Mouse (Mus musculus) stomach, embryonic 16.5 days (tissue): ENCODE measurements around the gene Acoxl. TPM values are rescaled to one million over a fixed set of nuclear protein-coding genes. Genes with fewer than 3 reads are reported as not detected.

Experiments
- ATAC-seq: fragments of 200-750 bp; cut with Nextera tagmentation; 2 replicates; pipeline ENCODE4 v1.8.0; 2017; ENCODE audit warnings: moderate number of reproducible peaks, moderate TSS enrichment; ENCODE audit not compliant: insufficient read depth, low FRiP score
- H3K27ac ChIP-seq: fragments of 300-500 bp; sonication (generic); 2 replicates; pipeline ENCODE4 v1.5.1; 2014; ENCODE audit warnings: low read length
- H3K27me3 ChIP-seq: fragments of 300-500 bp; sonication (generic); 2 replicates; pipeline ENCODE4 v1.6.1; 2014; ENCODE audit warnings: low read length, control low read depth, mixed read lengths; ENCODE audit not compliant: control insufficient read depth, insufficient read depth
- H3K36me3 ChIP-seq: fragments of 300-500 bp; sonication (generic); 2 replicates; pipeline ENCODE4 v1.6.1; 2014; ENCODE audit warnings: low read length; ENCODE audit not compliant: control insufficient read depth, insufficient read depth
- H3K4me1 ChIP-seq: fragments of 300-500 bp; sonication (generic); 2 replicates; pipeline ENCODE4 v1.6.1; 2014; ENCODE audit warnings: low read length, control low read depth, mixed read lengths; ENCODE audit not compliant: control insufficient read depth, insufficient read depth
- H3K4me2 ChIP-seq: fragments of 300-500 bp; sonication (generic); 2 replicates; pipeline ENCODE4 v1.6.1; 2014; ENCODE audit warnings: low read depth, low read length, mixed read lengths
- H3K4me3 ChIP-seq: fragments of 300-500 bp; sonication (generic); replicated peaks from 2 replicates; pipeline ENCODE4 v1.5.1; 2014; ENCODE audit warnings: mild to moderate bottlenecking, low read length
- H3K9ac ChIP-seq: fragments of 300-500 bp; sonication (generic); 2 replicates; pipeline ENCODE4 v1.6.1; 2014; ENCODE audit warnings: low read length
- H3K9me3 ChIP-seq: fragments of 300-500 bp; sonication (generic); replicated peaks from 2 replicates; pipeline ENCODE4 v1.6.1; 2016; ENCODE audit warnings: low read length, control low read depth; ENCODE audit not compliant: control insufficient read depth
- WGBS: fragments of 180-500 bp; shearing (Covaris S2); extraction: QIAGEN DNeasy Blood & Tissue Kit; methylation state at CpG from one replicate; pipeline ENCODE4 v1.1.7; 2014; 5-methylcytosine and 5-hydroxymethylcytosine counted together
- polyA plus RNA-seq: library from polyadenylated mRNA; unstranded; fragments of >200 nt; fragmentation: Nextera tagmentation; extraction: Ambion mirVana; gene quantifications from 2 replicates; pipeline ENCODE4 v1.2.1, GENCODE M21; 2015

Gene Acoxl
- polyA plus RNA-seq, 1 experiment from 2014 or later = 0.04 TPM

DNA sequence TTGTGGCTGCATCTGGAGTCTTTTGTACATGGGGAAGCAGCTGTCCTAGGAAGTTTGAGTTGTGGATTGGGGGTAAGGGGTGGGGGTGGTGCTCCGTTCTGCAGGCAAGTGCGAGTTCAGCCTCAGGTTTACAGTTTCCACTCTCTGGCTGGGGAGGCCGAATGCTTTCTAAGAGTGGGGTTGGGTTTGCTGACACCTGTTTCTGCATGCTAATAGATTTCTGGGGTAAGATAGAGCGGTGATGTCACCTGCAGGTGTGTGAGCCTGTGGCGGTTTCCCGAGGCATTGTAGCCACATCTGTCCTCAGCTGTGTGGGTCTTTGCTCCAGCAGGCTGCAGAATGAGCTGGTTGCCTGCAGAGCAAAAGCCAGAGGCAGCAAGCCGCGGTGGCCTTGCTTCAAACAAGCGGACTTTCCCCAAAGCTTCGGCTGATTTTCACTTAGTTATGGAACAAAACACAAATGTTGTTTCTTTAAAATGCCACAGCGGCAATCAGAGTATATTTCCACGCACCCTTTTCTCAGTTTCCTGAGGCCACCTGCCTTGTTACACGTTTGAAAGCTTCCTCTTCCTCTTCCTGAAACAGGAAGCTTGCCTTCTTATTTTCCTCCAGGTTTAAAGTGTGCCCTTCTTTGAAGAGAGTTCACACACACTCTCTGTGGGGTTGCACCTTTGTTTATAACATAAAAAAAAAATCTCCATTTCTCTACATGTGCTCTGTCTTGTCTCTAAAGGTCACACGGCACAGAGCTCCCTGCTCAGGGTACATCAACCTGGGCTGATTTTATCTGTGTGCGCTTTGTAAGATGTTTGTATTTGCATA, 89.0 kb downstream of the Acoxl start:
- peak overlapping the region; percentile 3; the same call in 1 of the 2 replicates for H3K4me2 ChIP-seq
- H3K4me3 ChIP-seq = no peak overlapping the region
- H3K9ac ChIP-seq = 0 out of 2 replicates have a peak overlapping the region, but pooled peaks have one; percentile 9
- H3K27me3 ChIP-seq = no peaks in the 10 kb centered on the region
- ATAC-seq = no peak; the same call in 1 of the 2 replicates
- peaks cover 13% of the 10 kb centered on the region for H3K4me1 ChIP-seq
- H3K9me3 ChIP-seq = no peaks in the 10 kb centered on the region
- WGBS = 29% methylated on average over 15 of the region's 15 CpGs
- no peak overlapping the region for H3K27ac ChIP-seq
- H3K36me3 ChIP-seq = no peaks in the 10 kb centered on the region

DNA sequence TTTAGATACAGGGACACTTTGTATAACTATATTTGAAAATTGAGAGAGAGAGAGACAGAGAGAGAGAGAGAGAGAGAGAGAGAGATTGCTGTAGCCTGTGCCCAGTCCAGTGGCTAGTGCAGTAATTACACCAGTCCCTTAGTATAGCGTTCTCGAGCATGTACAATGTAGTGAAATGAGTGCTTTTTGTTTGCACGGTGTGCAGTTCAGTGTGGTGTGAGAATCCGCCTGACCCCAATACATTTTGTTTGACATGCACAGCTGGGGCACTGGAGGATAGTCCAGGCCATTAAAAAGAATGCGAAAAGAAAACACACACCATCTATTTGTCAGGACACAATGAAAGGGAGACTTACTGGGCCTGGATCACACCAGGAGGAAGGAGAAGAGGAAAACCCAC, 89.6 kb downstream of the Acoxl start:
- Histone ChIP-seq H3K4me1 (peaks cover 10% of the 10 kb centered on the region), H3K9ac (no peak overlapping the region), H3K4me3 (no peak overlapping the region), H3K27me3 (no peaks in the 10 kb centered on the region), H3K9me3 (no peaks in the 10 kb centered on the region), H3K36me3 (no peaks in the 10 kb centered on the region), H3K27ac (no peak overlapping the region), H3K4me2 (no peak overlapping the region)
- ATAC-seq = no peak
- 27% methylated on average over 5 of the region's 5 CpGs for WGBS

DNA sequence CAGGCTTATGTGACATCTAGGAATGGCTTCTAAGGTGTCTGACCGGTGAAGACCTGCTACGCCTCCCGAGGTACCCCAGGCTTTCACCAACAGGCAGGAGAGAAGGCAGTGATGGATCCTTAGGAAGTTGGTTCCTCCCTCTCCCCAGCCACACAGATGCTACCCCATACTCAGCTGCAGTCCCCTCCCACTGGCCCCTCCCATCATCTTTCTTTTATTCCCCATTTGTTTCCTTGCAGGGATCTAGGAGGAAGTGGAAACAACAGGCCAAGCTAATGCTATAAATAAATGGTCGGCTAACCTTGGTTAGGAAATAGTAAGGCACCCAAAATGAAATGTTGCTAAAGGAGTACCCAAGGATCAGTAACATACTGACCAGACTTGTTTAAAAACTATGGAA, 90.2 kb downstream of the Acoxl start:
- Histone ChIP-seq H3K9me3 (no peaks in the 10 kb centered on the region), H3K36me3 (no peaks in the 10 kb centered on the region), H3K27ac (no peak overlapping the region), H3K27me3 (no peaks in the 10 kb centered on the region), H3K4me3 (no peak overlapping the region), H3K4me2 (no peak overlapping the region), H3K9ac (no peak overlapping the region), H3K4me1 (peaks cover 10% of the 10 kb centered on the region)
- no peak for ATAC-seq
- WGBS = 54% methylated on average over 4 of the region's 4 CpGs

DNA sequence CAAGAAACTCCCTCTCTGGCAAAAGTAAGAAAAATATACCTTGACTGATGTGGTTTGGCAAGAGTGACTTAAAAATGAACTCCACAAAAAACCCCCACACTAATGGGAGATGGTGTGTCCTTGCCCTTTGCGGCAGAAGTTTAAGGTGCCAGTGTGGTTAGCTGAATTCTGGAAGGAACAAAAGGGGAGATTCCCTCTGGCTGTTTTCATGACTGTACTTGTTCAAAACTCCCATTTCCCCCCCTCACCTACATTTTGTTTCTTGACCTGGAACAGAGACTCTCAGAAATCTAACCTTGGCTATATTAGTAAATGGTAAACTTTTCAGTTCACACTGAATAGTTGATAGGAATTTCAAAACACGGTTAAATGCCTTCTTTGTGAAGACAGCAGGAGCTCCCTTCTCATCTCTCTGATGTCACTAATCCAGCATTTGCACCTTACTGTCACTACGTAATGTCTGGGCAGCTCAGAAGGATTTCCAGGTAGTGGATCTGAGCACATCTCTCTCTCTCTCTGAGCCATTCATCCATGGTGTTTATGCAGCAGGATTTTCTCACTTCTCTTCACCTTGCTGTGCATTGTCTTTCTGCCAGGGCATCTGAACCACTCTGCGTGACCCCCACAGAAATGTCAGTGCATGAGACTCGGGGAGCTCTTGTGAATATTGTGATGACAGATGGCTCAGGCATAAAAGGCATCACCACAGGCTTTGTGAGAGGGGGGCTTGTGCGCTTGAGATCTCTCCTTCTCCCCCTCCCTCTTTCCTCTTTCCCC, 91.5 kb downstream of the Acoxl start:
- Histone ChIP-seq H3K4me1 (peaks cover 10% of the 10 kb centered on the region), H3K9ac (no peak overlapping the region), H3K27ac (no peak overlapping the region), H3K36me3 (no peaks in the 10 kb centered on the region), H3K27me3 (no peaks in the 10 kb centered on the region), H3K4me2 (no peak overlapping the region), H3K9me3 (no peaks in the 10 kb centered on the region), H3K4me3 (no peak overlapping the region)
- no peak for ATAC-seq
- 67% methylated on average over 6 of the region's 6 CpGs for WGBS

DNA sequence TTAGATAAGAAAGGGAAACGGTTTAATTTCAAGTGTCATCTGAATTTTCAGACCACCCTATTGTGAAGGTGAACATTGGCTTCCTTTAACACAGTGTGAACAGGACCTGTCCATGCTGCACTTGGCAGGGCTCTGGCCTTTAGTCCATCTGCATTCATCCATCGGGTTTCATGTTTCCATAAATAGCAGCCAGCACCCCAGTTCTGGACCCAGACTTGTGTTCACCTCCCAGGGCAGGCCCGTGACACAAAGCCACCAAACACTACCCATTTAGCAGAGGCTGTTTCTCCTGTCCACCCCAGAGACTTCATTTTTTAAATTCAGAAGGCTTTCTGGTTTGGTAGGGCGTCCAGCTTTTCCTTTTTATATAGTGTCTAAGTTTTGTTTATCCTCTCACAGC, 92.9 kb downstream of the Acoxl start:
- Histone ChIP-seq H3K9ac (no peak overlapping the region), H3K27ac (no peak overlapping the region), H3K27me3 (no peaks in the 10 kb centered on the region), H3K9me3 (no peaks in the 10 kb centered on the region), H3K4me3 (no peak overlapping the region), H3K4me2 (no peak overlapping the region), H3K36me3 (no peaks in the 10 kb centered on the region), H3K4me1 (peaks cover 7% of the 10 kb centered on the region)
- no peak for ATAC-seq
- WGBS = 78% methylated on average over 4 of the region's 4 CpGs

DNA sequence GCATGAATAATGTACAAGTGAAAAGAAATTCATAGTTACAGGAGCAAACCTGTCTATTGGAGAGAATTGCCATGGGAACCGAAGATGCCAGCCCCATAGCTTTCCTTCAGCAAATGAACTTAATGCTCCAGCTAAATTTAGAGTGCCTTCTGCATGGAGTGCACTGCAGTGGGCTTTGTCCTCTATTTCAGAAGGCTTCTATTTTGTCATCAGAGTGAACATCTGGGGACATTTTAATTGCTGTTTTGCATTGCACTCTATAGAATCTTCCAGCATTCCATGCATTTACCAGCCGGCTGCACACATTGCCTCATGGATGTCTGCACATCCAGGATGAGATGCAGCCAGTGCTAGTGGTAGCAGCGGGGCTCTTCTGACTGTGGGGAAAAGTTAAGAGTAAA, 94.9 kb downstream of the Acoxl start:
- no peaks in the 10 kb centered on the region for H3K27me3 ChIP-seq
- WGBS = 84% methylated on average over 3 of the region's 3 CpGs
- no peak for ATAC-seq
- no peaks in the 10 kb centered on the region for H3K4me1 ChIP-seq
- no peak overlapping the region for H3K4me3 ChIP-seq
- no peak overlapping the region for H3K4me2 ChIP-seq
- no peaks in the 10 kb centered on the region for H3K36me3 ChIP-seq
- H3K9me3 ChIP-seq = no peaks in the 10 kb centered on the region
- H3K9ac ChIP-seq = no peak overlapping the region
- no peak overlapping the region for H3K27ac ChIP-seq

DNA sequence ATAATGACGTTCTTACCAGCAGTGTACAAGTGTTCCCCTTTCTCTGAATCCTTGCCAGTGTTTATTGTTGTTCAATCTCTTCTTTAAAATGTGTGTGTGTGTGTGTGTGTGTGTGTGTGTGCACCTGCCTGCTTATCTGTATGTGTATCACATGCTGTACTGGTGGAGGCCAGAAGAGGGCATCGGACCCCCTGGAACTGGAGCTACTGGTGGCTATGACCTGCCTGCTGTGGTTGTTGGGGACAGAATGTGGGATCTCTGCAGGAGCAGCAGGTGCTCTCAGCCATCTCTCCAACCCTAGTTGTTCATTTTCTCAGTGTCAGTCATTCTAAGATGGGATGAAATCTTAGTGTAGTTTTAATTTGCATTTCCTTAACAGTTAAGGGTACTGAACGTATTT, 98.4 kb downstream of the Acoxl start:
- no peak for ATAC-seq
- Histone ChIP-seq H3K9ac (no peak overlapping the region), H3K4me1 (no peaks in the 10 kb centered on the region), H3K4me3 (no peak overlapping the region), H3K27ac (no peak overlapping the region), H3K9me3 (no peaks in the 10 kb centered on the region), H3K27me3 (no peaks in the 10 kb centered on the region), H3K4me2 (no peak overlapping the region), H3K36me3 (no peaks in the 10 kb centered on the region)
- 85% methylated on average over 3 of the region's 3 CpGs for WGBS

DNA sequence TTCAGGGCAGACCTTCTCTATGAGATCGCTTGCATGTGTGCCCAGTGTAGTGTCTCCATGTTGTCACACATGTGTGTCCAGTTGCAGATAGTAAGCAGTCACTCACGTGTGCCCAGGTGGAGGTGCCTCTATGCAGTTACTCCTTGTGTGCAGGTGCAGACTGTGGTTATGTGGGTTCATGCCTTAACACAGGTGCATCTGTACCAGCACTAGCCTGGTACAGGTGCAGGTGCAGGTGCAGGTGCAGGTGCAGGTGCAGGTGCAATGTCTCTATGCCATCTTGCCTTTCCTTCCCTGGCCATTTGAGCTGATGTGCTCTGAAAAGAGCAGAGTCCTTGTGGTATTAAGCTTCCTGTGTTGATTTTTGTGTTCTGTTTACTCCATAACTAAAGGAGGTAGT, 100.5 kb downstream of the Acoxl start:
- no peaks in the 10 kb centered on the region for H3K27me3 ChIP-seq
- no peak overlapping the region for H3K9ac ChIP-seq
- no peaks in the 10 kb centered on the region for H3K36me3 ChIP-seq
- H3K4me3 ChIP-seq = no peak overlapping the region
- 84% methylated on average over 2 of the region's 2 CpGs for WGBS
- H3K9me3 ChIP-seq = no peaks in the 10 kb centered on the region
- ATAC-seq = no peak
- H3K4me1 ChIP-seq = no peaks in the 10 kb centered on the region
- no peak overlapping the region for H3K4me2 ChIP-seq
- H3K27ac ChIP-seq = no peak overlapping the region

DNA sequence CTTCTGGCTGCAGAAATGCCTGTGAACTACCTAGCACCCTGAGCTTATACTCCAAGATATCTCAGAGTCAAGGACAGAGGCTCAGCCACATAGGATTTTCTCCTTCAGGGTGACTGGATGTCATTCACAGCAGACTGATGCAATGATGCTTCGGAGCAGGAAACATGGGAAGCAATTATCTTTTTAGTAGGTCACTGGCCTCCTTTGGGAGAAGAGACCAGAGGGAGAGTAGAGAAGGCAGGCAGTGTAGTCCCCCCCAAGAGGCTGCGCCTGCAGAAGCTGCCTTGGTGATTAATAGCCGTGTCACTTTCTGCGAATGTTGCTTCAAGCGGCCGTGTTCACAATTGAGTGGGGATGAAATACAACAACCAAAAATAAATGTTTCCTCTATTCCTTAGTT, 121.9 kb downstream of the Acoxl start:
- no peak for ATAC-seq

More for the DNA sequence above, 121.9 kb downstream of the Acoxl start:
- Histone ChIP-seq H3K4me3 (no peak overlapping the region), H3K27ac (no peak overlapping the region), H3K9me3 (no peaks in the 10 kb centered on the region), H3K4me2 (no peak overlapping the region), H3K9ac (no peak overlapping the region), H3K27me3 (no peaks in the 10 kb centered on the region), H3K36me3 (no peaks in the 10 kb centered on the region), H3K4me1 (no peaks in the 10 kb centered on the region)
- WGBS = 36% methylated on average over 6 of the region's 6 CpGs
